Mouse (Mus musculus) splenic B cell, adult 2 months (primary cell): ENCODE data around the gene Gm4353.

Experiments
- DNase-seq: peaks from one replicate; pipeline ENCODE4 v3.0.0-alpha.2; 2011; ENCODE audit warnings: low read depth, low spot score
- H3K27me3 ChIP-seq: 2 replicates; pipeline ENCODE4 v1.6.1; 2012; ENCODE audit warnings: mild to moderate bottlenecking, low read length, moderate library complexity, mixed read lengths; ENCODE audit not compliant: control insufficient read depth, poor library complexity, insufficient read depth, severe bottlenecking
- H3K36me3 ChIP-seq: 2 replicates; pipeline ENCODE4 v1.6.1; 2012; ENCODE audit warnings: mild to moderate bottlenecking, low read length, moderate library complexity, mixed read lengths; ENCODE audit not compliant: control insufficient read depth, poor library complexity, insufficient read depth, severe bottlenecking

Gm4353 gene

GRCm38 (mm10) chr7:116111546-116111945 lies 27.1 kb upstream of the Gm4353 start:
- no peaks in the 10 kb centered on the region for H3K36me3 ChIP-seq
- no peak for DNase-seq
- H3K27me3 ChIP-seq: no peaks in the 10 kb centered on the region

DNA sequence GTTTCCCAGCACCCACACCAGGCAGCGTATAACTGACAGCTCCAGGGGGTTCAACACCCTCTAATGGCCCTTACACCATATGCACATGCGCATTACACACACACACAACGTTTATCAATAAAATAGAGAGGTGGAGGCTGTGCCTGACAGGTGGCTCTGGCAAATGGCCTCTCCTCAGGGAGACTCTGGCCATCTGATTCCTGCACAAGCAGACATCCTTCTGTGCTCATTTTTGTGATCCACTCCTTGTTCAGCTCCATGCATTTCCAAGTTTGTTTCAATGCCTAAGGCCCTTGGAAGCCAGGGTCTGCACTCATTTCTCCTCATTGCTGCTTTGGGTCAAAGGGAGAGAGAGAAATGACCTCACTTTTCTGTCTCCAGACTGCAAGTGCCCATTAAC lies 26.2 kb upstream of the Gm4353 start:
- Histone ChIP-seq H3K27me3 (no peaks in the 10 kb centered on the region), H3K36me3 (no peaks in the 10 kb centered on the region)
- no peak for DNase-seq

DNA sequence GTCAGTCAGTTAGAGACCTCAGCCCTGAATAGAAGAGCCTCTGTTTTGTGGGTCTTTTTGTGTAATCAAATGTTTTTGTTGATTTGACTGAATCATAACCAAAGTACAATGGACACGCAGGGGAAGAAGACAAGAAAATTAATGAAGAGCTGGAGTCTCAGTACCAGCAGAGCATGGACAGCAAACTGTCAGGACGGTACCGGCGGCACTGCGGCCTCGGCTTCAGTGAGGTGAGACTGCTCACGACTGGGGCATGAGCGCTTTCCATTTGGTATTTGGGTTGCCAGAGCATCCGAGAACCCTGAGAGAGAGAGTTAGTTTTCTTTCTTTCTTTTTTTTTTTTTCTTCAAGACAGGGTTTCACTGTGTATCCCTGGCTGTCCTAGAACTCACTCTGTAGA lies 18.7 kb upstream of the Gm4353 start:
- Histone ChIP-seq H3K27me3 (no peaks in the 10 kb centered on the region), H3K36me3 (peaks cover 5% of the 10 kb centered on the region; the same call in 1 of the 2 replicates)
- no peak for DNase-seq

DNA sequence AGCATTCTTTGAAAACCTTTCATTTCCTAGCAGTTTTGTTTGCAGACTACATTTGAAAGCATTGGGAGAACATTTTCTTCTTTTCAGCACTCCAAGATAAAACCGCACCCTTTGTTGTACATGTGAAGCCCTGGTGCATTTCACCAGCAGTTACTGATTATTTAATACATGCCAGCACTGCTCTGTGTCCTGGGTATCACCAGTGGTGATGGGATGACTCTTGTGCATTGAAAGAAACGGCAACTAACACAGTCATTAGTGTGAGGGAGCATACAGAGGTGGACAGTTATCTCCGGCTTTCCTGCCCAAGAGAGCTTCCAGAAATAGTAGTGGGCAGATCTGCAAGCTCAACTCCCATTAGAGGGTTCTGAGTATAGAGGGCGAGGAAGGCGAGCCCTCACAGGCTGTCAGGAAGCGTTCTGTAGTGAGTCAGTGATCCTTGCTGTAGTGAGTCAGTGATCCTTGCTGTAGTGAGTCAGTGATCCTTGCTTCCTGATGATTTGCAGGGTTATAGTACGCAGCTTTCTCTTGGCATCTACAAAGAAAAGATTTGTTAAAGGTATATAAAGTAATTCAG lies 15.6 kb upstream of the Gm4353 start:
- Histone ChIP-seq H3K27me3 (no peaks in the 10 kb centered on the region), H3K36me3 (0 out of 2 replicates have a peak, but pooled peaks cover 3% of the 10 kb centered on the region)
- DNase-seq: no peak

GRCm38 (mm10) chr7:116093466-116093850 lies 9.0 kb upstream of the Gm4353 start:
- no peak for DNase-seq
- Histone ChIP-seq H3K27me3 (no peaks in the 10 kb centered on the region), H3K36me3 (no peaks in the 10 kb centered on the region)

DNA sequence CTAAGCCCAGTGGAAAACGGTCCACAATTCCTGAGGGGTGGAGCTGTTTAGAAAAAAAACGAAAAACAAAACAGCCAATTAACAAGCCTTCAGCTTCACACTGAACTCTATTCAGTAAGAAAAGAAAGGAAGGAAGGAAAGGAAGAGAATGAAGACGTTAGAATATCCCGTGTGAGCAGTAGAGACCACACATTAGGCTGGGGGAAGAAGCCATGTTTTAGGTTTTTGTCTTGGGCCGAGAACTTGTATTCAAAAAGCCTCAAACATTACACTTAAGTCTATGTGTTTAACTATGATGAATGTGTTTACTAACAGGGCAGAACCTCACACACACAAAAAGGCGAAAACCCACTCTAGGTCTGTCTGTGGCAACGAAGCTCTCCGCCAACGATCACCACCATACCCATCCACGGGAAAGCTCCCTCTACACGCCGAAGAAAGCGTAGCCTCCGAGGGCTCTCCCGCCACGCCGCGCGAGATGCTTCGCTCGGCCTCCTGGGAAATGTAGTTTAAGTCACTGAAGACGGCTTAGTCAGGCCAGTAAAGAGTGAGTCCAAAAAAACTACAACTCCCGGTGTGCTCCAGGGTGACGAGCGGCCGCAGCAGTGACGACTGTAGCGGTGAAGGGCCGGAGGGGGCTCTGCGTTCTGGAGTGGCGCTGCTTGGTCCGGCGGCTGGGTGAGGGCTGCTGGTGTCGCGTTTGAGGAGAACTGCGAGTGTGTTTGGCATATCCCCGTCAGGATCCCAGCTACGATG lies 8.5 kb upstream of the Gm4353 start:
- no peaks in the 10 kb centered on the region for H3K36me3 ChIP-seq
- peak; percentile 98 for DNase-seq
- no peaks in the 10 kb centered on the region for H3K27me3 ChIP-seq

DNA sequence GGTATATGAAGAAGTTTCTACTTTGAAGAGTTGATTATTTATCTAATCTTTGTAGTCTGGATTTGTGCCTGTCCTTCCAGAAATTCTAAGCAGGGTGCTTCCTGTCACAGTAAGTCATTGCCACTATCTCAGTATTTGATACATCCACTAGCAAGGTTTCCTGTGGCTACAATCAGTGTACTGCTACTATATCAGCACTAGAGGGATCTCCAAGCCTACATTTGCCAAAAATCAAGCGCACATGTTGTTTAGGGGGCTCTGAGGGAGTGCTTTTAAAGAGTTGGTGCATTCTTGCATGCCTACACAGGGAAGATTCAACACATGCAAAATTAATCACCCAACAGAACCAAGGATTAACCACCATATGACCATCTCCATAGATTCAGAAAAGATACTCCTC lies 23.7 kb downstream of the Gm4353 start:
- no peaks in the 10 kb centered on the region for H3K27me3 ChIP-seq
- no peak for DNase-seq
- H3K36me3 ChIP-seq: no peaks in the 10 kb centered on the region

DNA sequence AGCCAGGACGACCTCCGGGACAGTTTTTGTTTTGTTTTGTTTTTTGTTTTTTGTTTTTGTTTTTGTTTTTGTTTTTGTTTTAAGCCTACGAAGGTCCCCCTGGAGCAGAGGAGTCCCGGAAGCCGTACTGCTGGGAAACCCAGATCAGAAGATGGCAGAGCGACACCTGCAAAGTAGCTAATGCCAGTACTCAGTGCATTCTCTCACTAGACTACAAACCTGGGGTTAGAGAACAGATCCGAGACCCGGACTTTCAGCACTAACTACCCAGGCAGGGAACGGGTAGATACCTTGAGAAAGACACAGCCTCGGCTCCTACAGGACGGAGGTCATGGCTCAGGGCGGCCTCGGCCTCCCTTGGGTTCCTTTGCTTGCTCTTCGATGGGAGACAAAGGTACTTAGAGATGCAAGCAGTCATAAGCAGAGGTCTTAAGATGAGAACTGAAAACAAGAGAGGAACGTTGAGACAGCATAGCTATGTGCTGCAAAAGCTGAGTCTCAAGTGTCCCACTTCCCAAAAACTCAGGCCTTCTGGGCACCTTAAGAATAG lies 43.9 kb downstream of the Gm4353 start:
- Histone ChIP-seq H3K27me3 (no peaks in the 10 kb centered on the region; the same call in 1 of the 2 replicates), H3K36me3 (no peaks in the 10 kb centered on the region)
- no peak for DNase-seq

DNA sequence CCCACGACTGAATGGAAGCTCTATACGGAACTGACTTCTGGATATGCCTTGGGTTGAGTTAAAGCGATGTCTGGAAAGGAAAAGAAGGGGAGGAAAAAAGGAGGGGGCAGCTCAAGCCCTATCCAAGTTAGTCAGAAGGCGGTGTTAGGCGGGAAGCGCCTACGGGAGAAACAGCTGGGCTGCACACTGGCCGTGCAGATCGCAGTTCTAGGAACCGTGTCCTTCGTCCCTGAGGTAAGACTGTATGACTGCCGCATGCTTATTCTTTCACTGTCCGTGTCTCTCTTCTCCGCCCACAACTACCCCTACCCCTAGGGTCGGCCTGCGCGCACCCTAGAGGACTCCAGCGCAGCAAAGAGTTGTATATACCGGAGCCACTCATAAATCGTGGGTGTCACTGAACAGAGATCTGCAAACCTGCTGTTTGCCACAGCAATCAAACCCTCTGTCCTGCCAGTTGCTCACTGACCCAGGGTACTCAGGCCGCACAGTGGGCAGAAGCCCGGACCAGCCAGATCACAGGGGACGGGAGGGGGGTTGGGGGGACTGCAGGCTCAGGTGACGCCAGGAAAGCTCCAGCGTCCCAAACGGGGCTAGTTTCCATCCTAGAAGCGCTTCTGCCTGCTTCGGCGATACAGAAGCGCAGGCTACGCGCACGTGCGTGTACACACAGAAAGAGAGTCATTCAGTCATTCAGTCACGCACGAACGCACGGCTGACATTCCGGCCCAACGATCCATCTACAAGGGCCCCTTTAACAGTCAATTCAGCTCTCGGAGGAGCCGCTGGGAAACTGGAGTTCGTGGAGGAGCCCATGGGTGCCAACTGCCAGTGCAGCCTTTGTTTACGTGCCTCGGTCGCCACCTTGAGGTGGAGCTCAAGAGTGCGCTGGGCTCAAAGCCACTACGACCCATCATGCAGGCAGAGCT lies 44.6 kb downstream of the Gm4353 start:
- Histone ChIP-seq H3K36me3 (no peaks in the 10 kb centered on the region), H3K27me3 (no peaks in the 10 kb centered on the region; the same call in 1 of the 2 replicates)
- peak; percentile 76 for DNase-seq

GRCm38 (mm10) chr7:116039196-116039537 lies 45.3 kb downstream of the Gm4353 start, which contains the start of gene 1110004F10Rik:
Gene 1110004F10Rik (plus strand): TSS chr7:116039397.
- Histone ChIP-seq H3K27me3 (no peaks in the 10 kb centered on the region; the same call in 1 of the 2 replicates), H3K36me3 (no peaks in the 10 kb centered on the region)
- DNase-seq: no peak

DNA sequence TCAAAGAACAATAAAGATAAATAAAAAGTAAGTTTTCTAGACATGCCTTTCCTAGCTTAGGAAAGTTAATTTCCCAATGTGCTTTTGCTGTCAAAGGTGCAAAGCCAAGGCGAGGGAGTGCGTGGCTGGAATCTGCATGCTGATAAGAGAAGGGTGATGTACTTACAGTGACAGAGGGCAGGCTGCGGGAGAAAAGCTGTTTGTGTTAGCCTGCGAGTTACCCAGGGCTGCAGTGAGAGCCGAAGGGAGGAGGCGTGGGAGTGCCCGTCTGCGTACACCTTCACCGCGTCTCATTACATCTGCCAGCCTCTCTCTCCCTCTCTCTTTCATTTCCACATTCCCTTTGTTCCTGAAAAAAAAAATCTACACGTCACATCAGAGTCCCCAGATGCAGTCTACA lies 45.9 kb downstream of the Gm4353 start, which contains the start of gene Sox6:
Gene Sox6, minus strand, starts transcription at position 286 of the 400 bp plus-strand sequence.
- no peak for DNase-seq
- H3K27me3 ChIP-seq: no peaks in the 10 kb centered on the region; the same call in 1 of the 2 replicates

DNA sequence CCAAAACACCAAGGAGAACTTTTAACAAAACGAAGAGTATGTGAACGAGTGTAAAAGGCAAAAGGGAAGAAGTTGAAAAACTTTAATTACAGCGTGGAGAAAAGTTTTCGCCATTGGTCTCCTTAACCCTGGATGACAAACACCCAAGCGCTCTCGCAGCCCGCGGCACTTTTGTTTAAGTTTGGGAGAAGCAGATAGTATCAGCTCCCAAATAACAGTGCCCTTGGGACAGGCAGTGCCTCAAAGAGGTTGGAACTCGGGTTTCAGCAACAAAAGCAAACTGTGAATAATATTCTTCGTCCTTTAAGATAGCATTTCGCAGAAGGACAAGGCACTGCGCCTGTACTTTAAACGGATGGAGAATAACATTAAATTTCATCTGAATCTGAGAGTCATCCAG lies 46.4 kb downstream of the Gm4353 start:
- H3K36me3 ChIP-seq: no peaks in the 10 kb centered on the region

More for the DNA sequence above, 45.9 kb downstream of the Gm4353 start, which contains the start of gene Sox6:
- H3K36me3 ChIP-seq: no peaks in the 10 kb centered on the region

DNA sequence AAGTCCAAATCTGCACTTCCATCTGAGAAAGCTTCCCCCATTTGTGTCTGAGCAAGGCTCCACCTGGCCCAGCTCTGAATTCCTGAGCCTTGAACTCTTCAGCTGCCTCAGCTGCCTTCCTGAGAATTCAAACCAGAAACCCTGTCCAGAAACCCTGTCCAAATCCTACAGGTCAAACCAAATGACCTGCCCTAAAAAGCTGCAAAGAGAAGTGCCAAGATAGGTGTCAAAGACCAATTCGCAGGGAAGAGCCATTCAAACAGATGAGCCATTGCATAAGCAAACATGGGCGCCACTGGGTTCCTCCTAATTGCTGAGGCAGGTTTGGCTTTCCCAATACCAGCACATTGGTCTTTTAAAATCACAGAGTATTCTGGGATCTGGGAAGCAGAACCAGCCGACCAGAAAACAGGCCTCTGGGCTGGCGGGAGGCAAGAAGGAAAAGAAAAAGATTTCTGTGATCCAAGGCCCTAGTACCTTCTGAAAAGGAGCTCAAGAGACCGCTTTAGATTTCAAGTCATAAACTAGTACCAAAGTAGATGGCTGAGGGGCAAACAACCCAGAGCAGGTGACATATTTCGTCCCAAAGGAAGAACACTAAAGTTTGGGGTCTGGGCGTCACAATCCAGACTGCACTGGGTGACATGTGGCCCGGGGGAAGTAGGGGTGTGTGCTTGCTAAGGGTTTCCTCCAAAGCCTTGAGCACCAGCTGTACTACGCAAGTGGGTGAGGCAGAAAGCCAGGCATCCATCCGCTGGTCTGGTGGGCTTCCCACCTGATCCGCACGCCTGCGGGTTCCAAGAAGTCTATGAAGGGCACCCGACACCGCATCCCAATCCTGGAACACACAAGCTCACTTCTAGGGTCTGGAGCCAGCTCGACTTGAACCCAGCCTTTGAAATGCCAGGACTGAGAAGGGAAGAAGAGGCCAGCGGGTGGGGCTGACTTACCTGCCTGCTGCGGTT lies 47.6 kb downstream of the Gm4353 start:
- DNase-seq: no peak
- Histone ChIP-seq H3K36me3 (no peaks in the 10 kb centered on the region), H3K27me3 (no peaks in the 10 kb centered on the region; the same call in 1 of the 2 replicates)

More for the DNA sequence above, 46.4 kb downstream of the Gm4353 start:
- H3K27me3 ChIP-seq: no peaks in the 10 kb centered on the region; the same call in 1 of the 2 replicates
- no peak for DNase-seq
